Mouse (Mus musculus) cortical plate, adult 2 months (tissue): ENCODE data around the gene Slc10a7.

Experiments
- CTCF ChIP-seq: fragments of 200-500 bp; IDR thresholded peaks from 2 replicates; pipeline ENCODE4 v1.5.1; 2011; ENCODE audit warnings: mild to moderate bottlenecking, control low read depth, low read length; ENCODE audit not compliant: insufficient read depth; ENCODE audit errors: extremely low read depth
- POLR2A ChIP-seq: fragments of 200-500 bp; IDR thresholded peaks from 2 replicates; pipeline ENCODE4 v1.6.1; 2011; ENCODE audit warnings: mild to moderate bottlenecking, low read length, control low read depth; ENCODE audit not compliant: insufficient read depth; ENCODE audit errors: extremely low read depth

DNA sequence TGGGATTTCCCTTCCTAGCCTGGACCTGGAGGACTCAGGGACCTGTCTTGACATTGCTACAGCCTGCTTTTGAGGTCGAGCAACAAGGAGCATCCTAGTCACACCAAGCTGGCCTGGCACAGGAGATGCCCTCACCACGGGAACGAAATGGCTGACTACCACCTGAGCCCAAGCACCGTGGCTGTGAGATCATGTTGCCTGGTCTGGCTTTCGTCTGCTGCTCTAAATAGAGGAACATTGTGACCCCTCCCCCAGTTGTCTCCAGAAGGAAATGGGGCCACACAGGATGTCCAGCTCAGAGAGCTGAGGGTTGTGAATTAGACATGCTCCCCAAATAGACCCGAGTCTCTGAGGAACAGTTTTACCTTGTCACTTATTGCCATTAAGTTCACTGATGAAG is 231.8 kb downstream of the Slc10a7 start:
- TF ChIP-seq CTCF (no peak), POLR2A (no peak)
